Mouse (Mus musculus): ENCODE data around the gene Tchp.

GRCm38 (mm10) chr5:114753384-114753783, 45.8 kb downstream of the Tchp start:
- TF ChIP-seq CTCF (IDR thresholded peaks at IDR 0.05; ENCODE audit: control insufficient read depth, insufficient read depth, insufficient replicate concordance, low read depth, low read length) (no peak), POLR2A (IDR thresholded peaks at IDR 0.05; ENCODE audit: control insufficient read depth, low read depth, low read length) (no peak)

Measured in testis, adult 2 months (tissue).